Mouse (Mus musculus): ENCODE measurements around the gene Ak6. TPM values are rescaled to one million over a fixed set of nuclear protein-coding genes. Genes with fewer than 3 reads are reported as not detected.

Gene Ak6
- polyA plus RNA-seq, 1 experiment = 115 TPM

DNA sequence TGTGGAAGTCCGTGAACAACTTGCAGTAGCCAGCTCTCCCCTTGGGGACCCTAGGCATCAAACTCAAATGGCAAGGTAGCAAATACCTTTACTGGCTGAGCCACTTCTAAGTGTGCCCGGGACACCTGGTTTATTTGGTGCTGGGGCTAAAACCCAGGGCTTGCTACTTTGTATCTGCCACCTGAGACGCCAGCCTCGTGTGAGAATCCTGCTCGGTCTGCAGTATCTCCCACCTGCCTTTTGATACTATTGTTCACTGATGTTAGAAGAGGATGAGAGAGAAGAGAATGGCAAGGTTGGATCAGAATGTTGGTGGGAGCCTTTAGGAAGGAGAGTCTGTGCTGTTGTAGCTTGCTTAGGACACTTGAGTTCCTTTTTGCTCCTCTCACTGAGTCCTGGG, 7.3 kb downstream of the Ak6 start:
- H3K36me3 ChIP-seq (ENCODE audit: control insufficient read depth, insufficient read depth) = peaks cover 12% of the 10 kb centered on the region
- H3K27me3 ChIP-seq (ENCODE audit: control insufficient read depth, insufficient read depth, insufficient read length) = no peaks in the 10 kb centered on the region
- H3K4me3 ChIP-seq = no peak overlapping the region
- H3K4me2 ChIP-seq (ENCODE audit: low read depth) = no peak overlapping the region
- H3ac ChIP-seq (ENCODE audit: control insufficient read depth, insufficient read length) = no peak overlapping the region
- H3K79me2 ChIP-seq (ENCODE audit: control insufficient read depth, insufficient read depth) = peaks cover 53% of the 10 kb centered on the region
- TF ChIP-seq POLR2AphosphoS2 (IDR thresholded peaks at IDR 0.05; ENCODE audit: insufficient read length, low read depth) (no peak), REST (IDR thresholded peaks at IDR 0.05; ENCODE audit: insufficient read depth, insufficient read length) (no peak), TCF12 (IDR thresholded peaks at IDR 0.05; ENCODE audit: insufficient read depth, poor library complexity, severe bottlenecking) (no peak), POLR2A (IDR thresholded peaks at IDR 0.05; ENCODE audit: insufficient read length, low read depth) (no peak), MYOG (IDR thresholded peaks at IDR 0.05; ENCODE audit: control insufficient read depth in 1 of 3, insufficient read depth in 1 of 3, insufficient read length in 2 of 3, low read depth in 2 of 3) (no peak), USF1 (IDR thresholded peaks at IDR 0.05; ENCODE audit: low read depth) (no peak), SRF (IDR thresholded peaks at IDR 0.05; ENCODE audit: control insufficient read depth, insufficient read length, low read depth) (no peak), CEBPB (IDR thresholded peaks at IDR 0.05; ENCODE audit: insufficient read depth, poor library complexity, severe bottlenecking) (no peak), TCF3 (IDR thresholded peaks at IDR 0.05; ENCODE audit: insufficient read length, low read depth) (no peak), MYOD1 (IDR thresholded peaks at IDR 0.05; ENCODE audit: control insufficient read depth in 1 of 3, insufficient read length in 2 of 3, low read depth in 2 of 3) (no peak)

DNA sequence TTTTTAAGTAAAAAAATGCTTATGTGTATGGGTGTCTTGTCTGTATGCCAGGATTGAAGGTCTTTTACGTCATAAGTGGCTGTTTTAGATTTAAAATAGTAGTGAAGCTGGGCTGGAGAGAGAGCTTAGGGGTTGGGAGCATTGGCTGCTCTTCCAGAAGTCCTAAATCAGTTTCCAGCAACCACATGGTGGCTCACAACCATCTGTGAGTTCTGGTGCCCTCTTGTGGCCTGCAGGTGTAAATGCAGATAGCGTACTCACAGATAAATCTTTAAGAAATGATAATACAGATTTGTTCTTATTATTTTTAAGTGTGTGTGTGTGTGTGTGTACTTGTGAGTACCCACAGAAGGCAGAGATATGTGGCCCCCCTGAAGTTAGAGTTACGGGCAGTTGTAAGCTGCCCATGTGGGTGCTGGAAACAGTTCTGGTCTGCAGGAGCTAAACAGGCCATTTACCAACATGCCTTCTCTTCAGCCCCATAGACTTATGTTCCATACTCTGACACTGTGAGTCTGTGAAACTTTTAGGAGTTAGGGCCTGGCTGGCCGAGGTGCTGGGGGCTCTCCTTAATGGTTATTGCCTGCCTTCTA, 9.2 kb downstream of the Ak6 start:
- no peaks in the 10 kb centered on the region for H3K27me3 ChIP-seq (ENCODE audit: control insufficient read depth, insufficient read depth, insufficient read length)

DNA sequence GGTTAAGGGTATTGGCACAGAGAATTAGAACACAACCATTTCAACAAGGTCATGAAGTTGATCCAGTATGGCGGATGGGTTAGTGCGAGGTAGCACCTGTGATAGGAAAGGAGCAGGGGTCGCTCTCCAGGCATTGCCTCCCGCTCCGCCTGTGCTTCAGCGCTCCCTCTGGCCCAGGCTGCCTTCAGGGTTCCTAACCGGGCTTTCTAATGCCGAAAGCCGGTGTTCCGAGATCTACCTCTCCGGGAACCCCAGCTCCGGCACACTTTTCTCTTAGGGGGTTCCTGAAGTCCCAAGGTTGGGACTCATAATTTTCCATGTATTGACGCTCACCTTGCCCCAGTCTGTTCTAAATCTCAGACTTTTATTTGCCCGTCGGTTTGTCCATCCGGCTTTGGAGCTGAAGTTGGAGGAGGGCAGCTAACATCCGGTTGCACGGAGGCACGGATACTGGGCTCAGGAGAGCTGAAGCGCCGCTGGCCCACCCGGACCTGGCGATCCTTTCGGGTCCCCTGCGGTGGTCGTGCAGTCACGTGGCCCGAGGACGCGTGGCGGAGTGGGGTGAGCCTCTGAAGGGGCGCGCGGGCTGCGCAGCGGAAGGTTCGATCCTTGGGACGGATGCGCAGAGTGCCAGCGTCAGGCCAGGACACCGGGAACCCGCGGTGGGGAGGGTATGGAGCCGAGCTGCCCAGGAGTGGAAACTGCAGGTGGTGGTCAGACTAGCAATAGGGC, 18.7 kb downstream of the Ak6 start, which contains the start of gene Ccdc125:
Gene Ccdc125, plus strand, starts transcription at position 427 of the 732 bp plus-strand sequence.
- H3K4me3 ChIP-seq = no peak within 1 kb of the TSS
- H3K79me2 ChIP-seq (ENCODE audit: control insufficient read depth, insufficient read depth) = no peaks in the 10 kb centered on the region
- TF ChIP-seq MYOD1 (IDR thresholded peaks at IDR 0.05; ENCODE audit: control insufficient read depth in 1 of 3, insufficient read length in 2 of 3, low read depth in 2 of 3) = no peak
- no peak for TF ChIP-seq POLR2A (IDR thresholded peaks at IDR 0.05; ENCODE audit: insufficient read length, low read depth)
- TF ChIP-seq TCF3 (IDR thresholded peaks at IDR 0.05; ENCODE audit: insufficient read length, low read depth) = no peak
- TF ChIP-seq E2F4 (IDR thresholded peaks at IDR 0.05; ENCODE audit: insufficient read depth) = no peak
- no peak for TF ChIP-seq TCF12 (IDR thresholded peaks at IDR 0.05; ENCODE audit: insufficient read depth, poor library complexity, severe bottlenecking)
- no peak for TF ChIP-seq MAX (IDR thresholded peaks at IDR 0.05; ENCODE audit: low read depth)
- no peak for TF ChIP-seq USF1 (IDR thresholded peaks at IDR 0.05; ENCODE audit: low read depth)
- TF ChIP-seq CEBPB (IDR thresholded peaks at IDR 0.05; ENCODE audit: insufficient read depth, poor library complexity, severe bottlenecking) = no peak
- no peak for TF ChIP-seq REST (IDR thresholded peaks at IDR 0.05; ENCODE audit: insufficient read depth, insufficient read length)
- no peak for TF ChIP-seq SRF (IDR thresholded peaks at IDR 0.05; ENCODE audit: control insufficient read depth, insufficient read length, low read depth)
- TF ChIP-seq MYOG (IDR thresholded peaks at IDR 0.05; ENCODE audit: control insufficient read depth in 1 of 3, insufficient read depth in 1 of 3, insufficient read length in 2 of 3, low read depth in 2 of 3) = no peak
- TF ChIP-seq POLR2AphosphoS2 (IDR thresholded peaks at IDR 0.05; ENCODE audit: insufficient read length, low read depth) = no peak
- no peak within 1 kb of the TSS for H3K4me2 ChIP-seq (ENCODE audit: low read depth)
- H3ac ChIP-seq (ENCODE audit: control insufficient read depth, insufficient read length) = no peak within 1 kb of the TSS
- H3K27me3 ChIP-seq (ENCODE audit: control insufficient read depth, insufficient read depth, insufficient read length) = no peaks in the 10 kb centered on the region
- H3K36me3 ChIP-seq (ENCODE audit: control insufficient read depth, insufficient read depth) = peaks cover 4% of the 10 kb centered on the region

More for the DNA sequence above, 9.2 kb downstream of the Ak6 start:
- no peak overlapping the region for H3K4me2 ChIP-seq (ENCODE audit: low read depth)
- TF ChIP-seq TCF12 (IDR thresholded peaks at IDR 0.05; ENCODE audit: insufficient read depth, poor library complexity, severe bottlenecking) (no peak), MYOG (IDR thresholded peaks at IDR 0.05; ENCODE audit: control insufficient read depth in 1 of 3, insufficient read depth in 1 of 3, insufficient read length in 2 of 3, low read depth in 2 of 3) (no peak), CEBPB (IDR thresholded peaks at IDR 0.05; ENCODE audit: insufficient read depth, poor library complexity, severe bottlenecking) (no peak), REST (IDR thresholded peaks at IDR 0.05; ENCODE audit: insufficient read depth, insufficient read length) (no peak), POLR2A (IDR thresholded peaks at IDR 0.05; ENCODE audit: insufficient read length, low read depth) (no peak), SRF (IDR thresholded peaks at IDR 0.05; ENCODE audit: control insufficient read depth, insufficient read length, low read depth) (no peak), E2F4 (IDR thresholded peaks at IDR 0.05; ENCODE audit: insufficient read depth) (no peak), USF1 (IDR thresholded peaks at IDR 0.05; ENCODE audit: low read depth) (no peak), POLR2AphosphoS2 (IDR thresholded peaks at IDR 0.05; ENCODE audit: insufficient read length, low read depth) (no peak), MYOD1 (IDR thresholded peaks at IDR 0.05; ENCODE audit: control insufficient read depth in 1 of 3, insufficient read length in 2 of 3, low read depth in 2 of 3) (no peak), MAX (IDR thresholded peaks at IDR 0.05; ENCODE audit: low read depth) (no peak), TCF3 (IDR thresholded peaks at IDR 0.05; ENCODE audit: insufficient read length, low read depth) (no peak)
- H3K79me2 ChIP-seq (ENCODE audit: control insufficient read depth, insufficient read depth) = peaks cover 39% of the 10 kb centered on the region
- no peak overlapping the region for H3K4me3 ChIP-seq
- H3K36me3 ChIP-seq (ENCODE audit: control insufficient read depth, insufficient read depth) = peaks cover 17% of the 10 kb centered on the region
- no peak overlapping the region for H3ac ChIP-seq (ENCODE audit: control insufficient read depth, insufficient read length)

DNA sequence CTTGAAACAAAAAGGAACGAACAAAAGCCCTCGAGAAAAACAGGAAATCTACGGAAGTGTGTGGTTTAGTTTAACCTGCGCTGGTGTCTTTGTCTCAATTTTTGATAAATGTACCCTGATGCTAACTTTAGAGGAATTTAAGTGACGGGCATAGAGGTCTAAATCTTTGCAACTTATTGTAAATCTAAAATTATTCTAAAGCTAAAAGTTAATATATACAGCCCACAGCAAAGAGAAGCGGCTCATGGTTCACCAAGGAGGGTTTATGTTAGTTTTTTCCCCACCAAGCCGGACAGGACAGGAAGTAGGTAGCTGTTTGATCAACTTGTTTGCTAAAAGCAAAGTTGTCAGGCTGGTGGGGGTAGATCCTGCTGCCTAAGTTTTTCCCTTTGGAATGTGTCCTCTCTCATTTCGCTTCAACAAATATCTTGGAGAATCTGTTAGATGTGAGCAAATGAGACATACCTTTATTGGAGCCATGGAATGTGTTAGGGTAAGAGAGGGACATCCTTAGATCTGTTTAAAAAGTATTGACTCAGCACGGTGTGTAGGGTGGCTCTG, 19.5 kb downstream of the Ak6 start:
- TF ChIP-seq TCF12 (IDR thresholded peaks at IDR 0.05; ENCODE audit: insufficient read depth, poor library complexity, severe bottlenecking) = no peak
- no peak for TF ChIP-seq REST (IDR thresholded peaks at IDR 0.05; ENCODE audit: insufficient read depth, insufficient read length)
- TF ChIP-seq MYOD1 (IDR thresholded peaks at IDR 0.05; ENCODE audit: control insufficient read depth in 1 of 3, insufficient read length in 2 of 3, low read depth in 2 of 3) = no peak
- TF ChIP-seq TCF3 (IDR thresholded peaks at IDR 0.05; ENCODE audit: insufficient read length, low read depth) = no peak
- TF ChIP-seq MYOG (IDR thresholded peaks at IDR 0.05; ENCODE audit: control insufficient read depth in 1 of 3, insufficient read depth in 1 of 3, insufficient read length in 2 of 3, low read depth in 2 of 3) = no peak
- no peak for TF ChIP-seq E2F4 (IDR thresholded peaks at IDR 0.05; ENCODE audit: insufficient read depth)
- TF ChIP-seq USF1 (IDR thresholded peaks at IDR 0.05; ENCODE audit: low read depth) = no peak
- TF ChIP-seq MAX (IDR thresholded peaks at IDR 0.05; ENCODE audit: low read depth) = no peak
- no peak for TF ChIP-seq SRF (IDR thresholded peaks at IDR 0.05; ENCODE audit: control insufficient read depth, insufficient read length, low read depth)
- TF ChIP-seq POLR2AphosphoS2 (IDR thresholded peaks at IDR 0.05; ENCODE audit: insufficient read length, low read depth) = no peak
- no peak for TF ChIP-seq POLR2A (IDR thresholded peaks at IDR 0.05; ENCODE audit: insufficient read length, low read depth)
- no peak for TF ChIP-seq CEBPB (IDR thresholded peaks at IDR 0.05; ENCODE audit: insufficient read depth, poor library complexity, severe bottlenecking)
- Histone ChIP-seq H3K4me2 (ENCODE audit: low read depth) (no peak overlapping the region), H3K36me3 (ENCODE audit: control insufficient read depth, insufficient read depth) (no peaks in the 10 kb centered on the region), H3K79me2 (ENCODE audit: control insufficient read depth, insufficient read depth) (no peaks in the 10 kb centered on the region), H3K4me3 (no peak overlapping the region), H3ac (ENCODE audit: control insufficient read depth, insufficient read length) (no peak overlapping the region), H3K27me3 (ENCODE audit: control insufficient read depth, insufficient read depth, insufficient read length) (no peaks in the 10 kb centered on the region)

Measured in myocyte (in vitro differentiated cells).